Mouse (Mus musculus) hindlimb bud, embryonic 11.5 days (tissue): ENCODE data around the gene Prnp.

Experiments used
- DNase-seq: peaks from one replicate; pipeline ENCODE4 v3.0.0-alpha.2; 2012; ENCODE audit warnings: low read depth, low spot score; ENCODE audit errors: extremely low spot score

The Prnp gene

DNA sequence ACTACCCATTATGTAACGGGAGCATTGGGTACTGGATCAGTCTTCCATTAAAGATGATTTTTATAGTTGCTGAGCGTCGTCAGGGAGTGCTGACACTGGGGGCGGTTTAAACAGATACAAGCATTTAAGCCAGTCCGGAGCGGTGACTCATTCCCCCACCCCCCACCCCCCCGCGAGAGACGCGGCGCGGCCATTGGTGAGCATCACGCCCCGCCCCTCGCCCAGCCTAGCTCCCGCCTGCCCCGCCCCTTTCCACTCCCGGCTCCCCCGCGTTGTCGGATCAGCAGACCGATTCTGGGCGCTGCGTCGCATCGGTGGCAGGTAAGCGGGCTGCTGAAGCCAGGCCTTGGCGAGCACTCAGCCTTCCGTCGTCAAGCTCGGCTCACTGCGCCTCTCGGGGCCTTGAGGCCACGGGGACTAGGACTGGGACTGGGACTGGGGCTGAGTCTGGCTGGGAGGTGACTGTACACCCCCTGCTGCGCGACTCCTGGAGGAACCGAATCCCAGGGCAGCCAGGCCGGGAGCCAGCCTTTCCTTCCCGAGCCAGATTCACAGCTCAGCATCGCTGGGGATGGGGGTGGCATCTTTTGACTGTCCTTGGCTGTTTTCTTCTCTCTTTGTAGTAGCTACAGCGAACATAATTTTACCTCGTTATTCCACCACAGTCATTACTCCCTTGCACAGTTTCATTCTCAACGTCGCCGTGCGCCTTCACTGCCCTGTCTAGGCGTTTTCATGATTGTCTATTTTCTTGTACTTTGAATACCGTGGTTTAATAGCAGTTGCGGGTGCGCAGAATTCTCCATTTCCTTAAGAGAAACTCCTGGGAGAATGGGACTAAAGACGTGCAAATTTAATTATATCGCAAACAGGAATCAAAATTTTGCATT, at the start of gene Prnp, which contains the start of gene Prn:
Gene Prnp (plus strand): TSS at position 246 of the 890 bp plus-strand sequence.
Gene Prn (plus strand): TSS at position 275 of the 890 bp plus-strand sequence.
- DNase-seq, result peak; percentile 47

- no peak for DNase-seq
Observed at GRCm38 (mm10) chr2:131862617-131863275, 47.0 kb upstream of the Prnp start.

- DNase-seq, result no peak
Observed at GRCm38 (mm10) chr2:131863472-131863871, 46.3 kb upstream of the Prnp start.

GRCm38 (mm10) chr2:131864262-131864796, 45.4 kb upstream of the Prnp start:
- DNase-seq, result no peak

- no peak for DNase-seq
Observed at GRCm38 (mm10) chr2:131866676-131867075, 43.1 kb upstream of the Prnp start.

DNA sequence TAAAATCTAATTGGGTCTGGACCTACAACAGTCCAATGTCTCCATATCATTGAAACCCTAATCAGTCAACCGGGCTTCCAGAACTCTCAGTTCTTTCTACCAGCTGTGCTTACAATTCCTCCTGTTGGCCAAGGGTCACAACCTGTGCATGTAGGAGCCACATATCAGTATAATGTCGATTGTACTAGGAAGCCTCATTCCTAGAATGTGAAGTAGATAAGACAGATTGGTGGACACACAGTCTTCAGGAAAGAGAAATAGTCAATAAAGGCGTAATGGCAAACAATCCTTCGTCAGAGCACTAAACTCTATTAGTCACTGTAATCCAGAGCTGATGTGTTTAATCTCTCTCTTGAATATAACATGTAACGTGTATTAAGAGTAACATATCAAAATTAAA, 40.7 kb upstream of the Prnp start:
- DNase-seq, result no peak

DNA sequence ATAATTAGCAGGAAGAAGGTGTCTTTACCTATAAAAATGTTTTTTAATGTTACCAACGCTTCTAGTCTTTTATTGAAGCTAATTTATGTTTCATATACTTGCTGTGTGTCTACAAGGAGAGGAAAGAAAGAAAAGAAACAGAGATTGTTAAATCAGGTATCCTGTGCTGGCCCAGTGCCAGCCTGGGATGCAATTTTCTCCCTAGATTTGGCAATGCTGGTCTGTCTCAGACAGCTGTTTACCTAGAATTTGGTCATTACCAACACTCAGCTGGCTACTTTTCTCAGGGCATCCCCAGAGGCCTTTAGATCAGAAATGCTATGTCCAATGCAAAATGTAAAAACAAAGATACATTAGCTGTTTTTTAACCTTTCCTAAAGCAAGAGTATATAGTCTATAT, 36.4 kb upstream of the Prnp start:
- no peak for DNase-seq

- no peak for DNase-seq
Observed at GRCm38 (mm10) chr2:131876551-131877265, 33.0 kb upstream of the Prnp start.

DNA sequence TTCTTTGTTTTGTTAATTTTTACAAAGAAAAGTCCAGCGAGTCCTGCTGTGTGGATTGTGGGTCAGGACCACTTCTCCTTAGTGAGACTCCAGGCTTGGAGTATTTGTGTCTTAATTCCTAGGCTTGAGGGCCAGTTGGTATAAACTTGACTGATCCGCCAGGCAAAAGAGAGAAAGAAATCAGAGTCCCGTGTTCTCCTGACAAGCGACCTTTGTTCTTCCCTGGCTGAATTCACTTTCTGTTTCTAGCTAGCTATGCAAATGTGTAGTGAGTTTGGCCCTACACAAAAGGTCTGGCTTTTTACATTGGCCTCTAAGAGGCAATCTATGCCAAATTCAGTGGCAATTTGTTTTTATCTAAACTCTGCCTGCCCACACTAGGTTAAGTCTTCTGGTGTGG, 28.0 kb upstream of the Prnp start:
- no peak for DNase-seq

DNA sequence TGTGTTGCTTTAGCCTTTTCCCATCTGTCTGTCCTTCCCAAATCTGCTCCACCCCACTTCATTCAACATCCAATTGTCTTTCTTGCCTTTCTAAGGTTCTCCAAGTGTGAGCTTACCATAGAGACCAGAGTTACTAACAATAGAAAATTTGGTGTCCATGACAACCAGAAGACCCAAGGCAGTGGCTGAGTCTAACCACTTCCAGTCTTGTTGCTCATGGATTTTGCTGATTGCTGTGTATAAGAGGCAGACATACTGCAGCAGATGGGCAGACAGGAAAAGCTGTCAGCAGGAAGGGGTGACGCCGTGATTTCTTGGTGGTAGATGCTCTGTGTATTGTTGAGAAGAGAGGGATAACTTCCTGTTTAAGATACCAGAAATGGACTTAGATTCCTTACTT, 26.6 kb upstream of the Prnp start:
- DNase-seq, result no peak

- DNase-seq, result no peak
Observed at GRCm38 (mm10) chr2:131886503-131887160, 23.1 kb upstream of the Prnp start.

DNA sequence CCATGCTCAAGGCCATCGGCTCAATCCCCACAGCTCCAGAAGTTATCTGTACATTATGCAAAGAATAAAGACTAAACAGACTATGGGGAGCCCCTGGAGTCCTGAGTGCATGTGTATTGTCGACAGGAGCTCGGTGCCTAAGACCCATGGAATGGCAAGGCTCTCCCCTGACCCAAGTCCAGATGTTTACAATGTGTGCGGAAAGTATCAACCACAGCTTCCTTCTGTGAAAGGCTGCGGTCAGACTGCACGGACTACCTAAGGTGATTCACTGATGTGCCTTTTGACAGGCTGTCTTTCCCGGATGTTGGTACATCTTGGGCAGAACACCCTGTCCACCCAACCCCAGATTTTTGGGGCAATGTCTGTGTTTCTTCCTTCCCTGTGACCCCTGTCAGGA, 21.5 kb upstream of the Prnp start:
- no peak for DNase-seq

- DNase-seq, result no peak
Observed at GRCm38 (mm10) chr2:131892534-131892933, 17.2 kb upstream of the Prnp start.

GRCm38 (mm10) chr2:131895106-131895505, 14.6 kb upstream of the Prnp start:
- DNase-seq, result no peak

DNA sequence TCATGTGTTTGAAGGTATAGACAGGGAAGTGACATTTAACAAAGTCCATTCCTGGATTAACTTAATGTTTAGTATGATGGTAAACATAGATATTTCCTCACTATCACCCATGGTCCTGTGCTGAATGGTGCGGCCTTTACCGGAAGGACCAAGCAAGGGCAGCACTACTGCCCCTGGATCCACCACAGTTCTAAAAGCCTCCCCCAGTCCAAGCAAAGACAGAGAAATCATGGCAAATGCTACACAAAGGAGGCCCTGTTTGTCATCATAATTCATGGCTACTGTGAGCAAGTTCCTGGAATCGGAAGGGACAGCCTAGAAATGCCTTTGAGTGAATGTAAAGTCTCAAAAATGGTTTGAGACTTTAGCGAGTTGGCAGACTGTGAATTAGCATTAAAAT, 13.7 kb upstream of the Prnp start:
- DNase-seq, result no peak

GRCm38 (mm10) chr2:131897336-131898109, 12.2 kb upstream of the Prnp start:
- no peak for DNase-seq

DNA sequence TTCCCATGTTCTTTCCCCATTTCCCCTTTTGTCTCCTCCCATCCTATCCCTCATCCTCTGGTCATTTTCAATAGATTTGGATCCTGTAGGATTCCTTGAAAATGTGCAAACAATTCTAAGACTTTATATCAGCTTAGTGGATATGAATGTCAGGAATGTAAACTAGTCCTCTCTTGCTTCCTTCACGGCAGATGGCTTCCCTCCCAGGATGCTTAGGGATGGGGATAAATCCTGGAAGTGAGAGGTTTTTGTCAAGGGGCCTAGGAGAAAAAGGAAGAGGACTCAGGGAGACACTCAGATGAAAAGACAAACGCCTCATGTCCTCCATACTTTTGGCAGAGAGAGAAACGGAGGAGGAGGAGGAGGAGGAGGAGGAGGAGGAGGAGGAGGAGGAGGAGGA, 7.3 kb upstream of the Prnp start:
- DNase-seq, result no peak

- no peak for DNase-seq
Observed at GRCm38 (mm10) chr2:131902867-131903266, 6.9 kb upstream of the Prnp start.

DNA sequence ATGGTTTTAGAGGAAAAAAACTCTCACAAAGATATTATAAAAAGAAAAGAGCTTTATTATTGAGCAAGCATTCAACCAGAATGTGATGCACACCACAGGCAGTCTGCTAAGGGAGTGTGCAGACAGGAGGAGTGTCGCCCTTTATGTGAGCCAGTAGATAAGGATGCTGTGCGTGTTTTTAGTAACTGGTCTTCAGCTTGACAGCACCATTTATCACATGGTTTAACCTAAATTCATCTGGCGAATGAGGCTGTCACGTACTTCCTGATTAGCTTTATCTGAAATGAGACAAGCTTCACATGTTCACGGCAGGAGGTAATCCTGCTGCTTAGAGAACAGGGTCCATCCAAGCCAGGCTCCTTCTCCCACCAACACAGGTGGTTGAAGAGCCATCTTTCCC, 4.7 kb upstream of the Prnp start:
- DNase-seq, result no peak

DNA sequence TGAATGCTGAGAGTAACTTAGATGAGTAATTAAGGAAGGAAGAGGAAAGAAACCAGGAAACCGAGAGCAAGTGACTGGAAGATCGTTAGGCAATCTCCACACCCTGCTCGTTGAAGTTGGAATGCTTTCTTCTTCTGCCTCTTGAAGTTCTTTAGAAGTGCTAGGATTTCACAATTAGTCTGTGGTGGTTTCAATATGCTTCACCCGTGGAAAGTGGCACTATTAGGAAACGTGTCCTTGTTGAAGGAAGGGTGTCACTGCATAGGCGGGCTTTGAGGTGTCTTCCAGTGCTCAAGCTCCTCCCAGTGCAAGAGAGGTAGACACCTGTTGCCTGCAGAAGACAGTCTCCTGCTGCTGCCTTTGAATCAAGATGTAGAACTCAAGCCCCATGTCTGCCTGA, 4.0 kb upstream of the Prnp start:
- DNase-seq, result no peak
